Mouse (Mus musculus): ENCODE data around the gene Fam69b.

Fam69b gene

DNA sequence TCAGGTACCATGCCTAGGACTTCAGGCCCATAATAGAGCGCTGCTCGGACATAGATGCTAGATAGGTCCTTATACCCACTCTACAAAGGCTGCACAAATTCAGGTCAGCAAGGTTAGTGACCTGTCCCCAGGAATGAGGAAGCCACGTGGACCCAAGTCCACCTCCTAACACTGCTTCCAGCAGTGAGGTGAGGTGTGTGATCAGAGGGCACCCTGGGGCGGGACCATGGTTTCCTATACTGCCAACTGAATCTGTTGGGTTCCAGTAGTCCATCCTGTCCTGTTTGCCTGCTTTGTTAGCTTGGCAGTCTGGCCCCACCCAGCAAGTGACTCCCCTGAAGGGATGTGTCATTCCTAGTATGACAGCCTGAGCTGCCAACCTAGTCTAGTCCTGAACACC lies 28.3 kb upstream of the Fam69b start:
- peak; percentile 48 for DNase-seq

GRCm38 (mm10) chr2:26600664-26601063 lies 27.6 kb upstream of the Fam69b start:
- no peak for DNase-seq

DNA sequence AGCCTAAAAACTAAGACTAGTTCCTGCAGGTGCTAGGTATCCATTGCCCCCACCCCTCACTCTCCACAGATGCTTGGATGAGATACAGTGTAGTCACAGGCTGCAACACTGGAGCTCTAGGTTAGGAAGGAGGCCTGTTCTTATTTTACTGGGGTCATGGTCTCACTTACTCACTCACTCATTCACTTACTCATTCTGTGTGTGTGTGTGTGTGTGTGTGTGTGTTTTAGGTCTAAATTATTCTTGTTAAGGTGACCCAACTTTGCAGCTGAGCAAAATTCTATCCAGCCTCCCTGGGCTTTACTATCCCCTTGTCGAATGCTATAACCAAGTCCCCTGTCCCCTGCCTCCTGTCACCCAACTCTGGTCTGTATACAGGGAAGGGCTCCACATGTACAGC lies 26.7 kb upstream of the Fam69b start:
- no peak for DNase-seq

- no peak for DNase-seq
Observed at GRCm38 (mm10) chr2:26602631-26603030, 25.6 kb upstream of the Fam69b start.

- DNase-seq: no peak
Observed at GRCm38 (mm10) chr2:26603159-26603558, 25.1 kb upstream of the Fam69b start.

DNA sequence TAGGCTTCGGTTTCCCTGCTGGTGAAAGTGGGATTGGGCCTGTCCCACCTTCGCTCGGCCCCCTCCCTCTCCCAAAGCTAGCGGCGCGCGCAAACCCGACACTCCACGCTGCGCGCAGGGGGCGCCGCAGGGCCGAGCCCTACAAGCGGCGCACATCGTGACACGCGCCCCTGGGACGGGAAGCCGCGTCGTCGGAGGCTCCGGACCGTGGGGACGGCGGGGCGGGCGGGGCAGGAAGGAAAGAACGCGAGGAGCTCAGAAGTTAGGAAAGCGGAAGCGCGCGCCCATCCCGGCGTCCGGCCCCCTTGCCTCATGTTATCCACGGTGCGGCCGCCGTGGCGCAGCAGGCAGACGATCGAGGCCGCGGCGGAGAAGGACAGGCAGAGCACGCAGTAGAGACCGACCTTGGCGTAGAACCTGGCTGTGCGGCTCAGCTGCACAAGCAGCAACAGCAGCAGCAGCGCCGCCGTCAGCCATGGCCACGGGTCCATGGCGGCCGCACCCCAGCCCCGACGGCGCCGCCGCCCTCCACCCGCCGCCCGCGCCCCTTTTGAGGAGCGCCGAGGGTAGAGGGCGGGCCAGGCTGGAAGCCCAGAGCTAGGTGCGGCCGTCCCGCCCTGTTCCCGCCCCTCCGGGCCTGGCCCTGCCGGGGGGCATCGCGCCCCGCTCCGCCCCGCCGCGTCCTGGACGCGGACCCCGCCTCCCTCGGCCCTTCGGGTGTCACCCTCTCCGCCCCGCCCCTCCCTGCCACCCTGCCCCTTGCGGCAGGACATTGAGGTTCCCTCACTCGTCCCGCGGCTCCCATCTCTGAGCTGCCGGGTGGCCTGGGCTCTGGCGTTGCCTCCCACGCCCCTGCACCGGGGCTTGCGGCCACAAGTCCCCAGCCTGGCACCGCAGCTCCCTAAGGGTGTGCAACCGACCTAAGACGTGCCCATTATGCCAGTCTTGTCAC lies 24.3 kb upstream of the Fam69b start, which contains the start of gene Agpat2:
Agpat2 (minus strand) TSS at position 698 of the 952 bp plus-strand sequence.
- DNase-seq: peak; percentile 83

DNA sequence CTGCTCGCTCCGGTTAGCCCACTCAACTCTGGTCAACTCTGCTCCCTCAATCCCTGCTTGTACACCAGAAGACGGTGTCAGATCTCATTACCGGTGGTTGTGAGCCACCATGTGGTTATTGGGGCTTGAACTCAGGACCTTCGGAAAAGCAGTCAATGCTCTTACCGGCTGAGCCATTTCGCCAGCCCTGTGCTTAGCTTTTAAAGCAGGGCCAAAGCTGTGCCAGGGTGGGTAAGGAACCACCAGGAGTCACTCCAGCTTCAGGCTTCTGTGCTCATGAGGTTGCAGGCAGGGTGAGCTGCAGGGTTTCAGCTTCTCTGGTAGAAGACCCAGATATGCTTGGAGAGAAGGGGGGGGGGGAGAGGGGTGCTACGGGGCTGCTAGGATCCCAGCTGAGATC lies 22.9 kb upstream of the Fam69b start:
- DNase-seq: no peak

- DNase-seq: no peak
Observed at GRCm38 (mm10) chr2:26606579-26606978, 21.7 kb upstream of the Fam69b start.

- no peak for DNase-seq
Observed at GRCm38 (mm10) chr2:26607056-26607910, 21.0 kb upstream of the Fam69b start.

GRCm38 (mm10) chr2:26608781-26609180 lies 19.5 kb upstream of the Fam69b start:
- no peak for DNase-seq

DNA sequence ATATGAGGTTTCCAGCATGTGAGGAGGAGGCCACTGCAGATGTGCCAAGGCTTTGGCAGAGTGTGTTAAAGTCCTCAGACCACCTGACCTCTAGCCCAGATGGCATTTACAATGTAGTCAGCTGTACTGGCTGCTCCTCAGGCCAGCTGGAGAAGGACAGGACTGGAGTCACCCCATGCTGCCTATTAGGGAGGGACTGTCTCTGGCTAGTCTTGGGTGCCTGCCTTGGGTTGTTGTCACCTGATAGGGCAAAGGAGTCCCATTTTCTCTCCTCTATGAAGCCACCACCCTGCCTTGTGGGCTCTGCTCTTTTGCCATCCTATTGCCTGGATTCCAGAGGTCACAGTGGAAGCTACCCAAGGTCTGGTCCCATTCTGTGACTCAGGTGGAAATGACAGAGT lies 19.0 kb upstream of the Fam69b start:
- no peak for DNase-seq

DNA sequence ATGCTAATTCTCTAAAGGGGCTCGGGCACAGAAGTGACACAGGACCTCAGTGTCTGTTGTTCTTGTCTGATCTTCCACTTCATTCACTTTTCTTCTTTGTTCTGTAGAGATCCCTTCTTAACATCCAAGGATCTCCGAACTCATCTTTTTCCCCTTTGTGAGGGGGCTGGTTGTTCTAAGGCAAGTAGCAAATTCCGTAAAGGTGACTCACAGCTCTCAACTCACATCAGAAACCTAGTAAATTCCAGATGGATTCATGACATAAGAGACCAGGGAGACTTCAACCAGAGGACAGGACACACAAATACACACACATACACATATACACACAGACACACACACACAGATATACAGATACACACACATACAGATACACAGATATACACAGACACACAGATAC lies 17.7 kb upstream of the Fam69b start:
- DNase-seq: no peak

DNA sequence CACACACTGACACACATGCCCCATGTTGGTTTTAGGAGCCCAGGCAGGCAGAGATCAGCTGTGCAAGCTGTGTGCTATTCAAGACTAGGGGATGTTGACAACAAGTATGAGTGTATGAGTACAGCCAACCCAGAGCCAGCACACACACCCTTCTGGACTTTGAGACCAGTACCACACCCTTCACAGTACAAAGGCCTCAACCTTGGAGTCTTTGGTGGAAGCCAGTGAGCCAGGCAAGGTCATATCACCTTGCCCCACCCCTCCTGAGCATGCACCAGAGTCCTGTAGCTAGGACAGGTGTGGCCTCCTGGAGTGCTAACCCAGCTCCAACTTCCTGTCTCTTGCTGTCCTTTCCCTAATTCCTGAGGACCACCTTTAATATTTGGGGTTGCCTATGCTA lies 17.2 kb upstream of the Fam69b start:
- no peak for DNase-seq

DNA sequence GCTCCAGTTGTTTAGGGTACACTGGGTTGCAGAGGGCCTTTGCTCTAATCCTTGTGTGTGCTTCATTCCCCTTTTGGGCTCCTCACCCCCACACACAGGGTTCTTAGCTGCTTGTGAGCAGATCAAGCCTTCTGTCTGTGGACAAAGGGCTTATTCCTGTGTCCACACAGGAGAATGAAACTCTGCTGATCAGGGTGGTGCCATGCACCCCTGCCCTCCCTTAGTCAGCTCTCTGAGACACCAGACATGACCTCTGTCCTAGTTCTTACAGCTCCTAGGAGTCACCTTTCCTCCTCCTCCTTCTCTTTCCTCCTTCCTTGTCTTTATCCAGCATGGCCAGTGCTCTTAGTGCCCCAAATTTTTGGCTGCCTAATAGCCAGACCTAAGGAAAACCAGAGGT lies 16.4 kb upstream of the Fam69b start:
- no peak for DNase-seq

DNA sequence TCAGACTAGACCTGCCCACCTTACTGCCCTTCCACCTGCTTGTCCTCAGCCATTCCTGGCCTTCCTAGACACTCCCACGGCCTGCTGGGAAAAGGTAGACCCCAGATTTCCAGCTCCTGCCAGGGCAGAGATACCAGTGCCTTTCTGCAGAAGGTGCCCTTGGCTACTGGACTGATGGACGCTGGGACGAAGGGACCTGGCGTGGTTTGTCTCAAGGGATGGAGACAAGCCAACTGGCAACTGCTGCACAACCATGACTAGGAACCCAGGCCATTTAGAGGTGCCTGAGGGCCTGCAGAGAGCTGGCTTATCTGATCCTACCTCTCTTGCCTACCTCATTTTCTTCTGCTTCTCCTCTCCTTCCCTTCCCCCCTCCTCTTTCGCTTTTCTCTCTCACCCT lies 13.4 kb upstream of the Fam69b start:
- no peak for DNase-seq

- DNase-seq: no peak
Observed at GRCm38 (mm10) chr2:26615459-26616124, 12.7 kb upstream of the Fam69b start.

GRCm38 (mm10) chr2:26617331-26617730 lies 10.9 kb upstream of the Fam69b start:
- no peak for DNase-seq

DNA sequence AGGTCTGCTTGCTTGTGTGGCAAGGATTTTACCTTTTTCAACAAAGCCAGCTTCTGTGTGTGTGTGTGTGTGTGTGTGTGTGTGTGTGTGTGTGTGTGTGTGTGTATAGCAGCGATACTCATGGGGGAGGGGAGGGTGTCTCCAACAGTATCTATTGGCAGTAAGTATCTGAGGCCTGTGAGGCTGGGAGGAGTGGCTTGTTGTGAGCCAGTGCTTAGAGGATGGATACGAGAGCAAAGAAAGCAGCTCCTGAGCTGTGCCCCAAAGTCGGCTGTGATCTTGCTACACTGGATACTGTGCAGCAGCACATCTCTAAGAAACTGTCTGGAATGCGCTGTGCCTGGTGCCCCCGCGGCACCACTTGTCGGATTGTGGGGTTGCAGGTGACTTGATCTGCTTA lies 10.3 kb upstream of the Fam69b start:
- no peak for DNase-seq

DNA sequence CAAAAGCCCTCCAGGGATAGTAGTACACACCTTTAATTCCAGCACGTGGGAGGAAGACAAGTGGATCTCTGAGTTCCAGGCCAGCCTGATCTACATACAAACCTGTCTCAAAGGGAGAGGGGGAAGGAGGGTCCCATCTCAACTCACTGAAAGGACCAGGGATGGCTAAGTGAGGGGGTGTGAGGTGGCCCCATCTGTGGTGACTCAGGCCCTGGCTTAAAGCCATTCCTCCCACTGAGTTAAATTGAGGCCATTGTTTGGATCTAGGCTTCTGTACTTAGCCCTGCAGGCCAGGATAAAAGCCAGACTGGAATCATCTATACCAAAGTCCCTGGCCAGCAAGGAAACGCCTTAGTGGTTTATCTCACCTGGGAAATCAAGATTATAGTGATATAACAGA lies 7.0 kb upstream of the Fam69b start:
- DNase-seq: no peak

- DNase-seq: no peak
Observed at GRCm38 (mm10) chr2:26622984-26623383, 5.3 kb upstream of the Fam69b start.

GRCm38 (mm10) chr2:26625419-26625818 lies 2.8 kb upstream of the Fam69b start:
- DNase-seq: no peak

- DNase-seq: no peak
Observed at GRCm38 (mm10) chr2:26626081-26626480, 2.2 kb upstream of the Fam69b start.

GRCm38 (mm10) chr2:26628792-26629437 lies 658 bp downstream of the Fam69b start:
- DNase-seq: no peak

Data from kidney, adult 18-20 months (tissue).